Mouse (Mus musculus) stomach, postnatal 0 days (tissue): ENCODE measurements at regions not wholly inside any gene's neighbourhood (a gene's known extent, or its start where the extent isn't known, plus 50 kb on each side); places are given as distances from the start of the nearest gene placed in this dataset.

Source experiments
- ATAC-seq: fragments of 200-750 bp; cut with Nextera tagmentation; 2 replicates; pipeline ENCODE4 v1.8.0; 2017; ENCODE audit not compliant: low FRiP score, low TSS enrichment
- DNase-seq: peaks from one replicate; pipeline ENCODE4 v3.0.0-alpha.2; 2016; ENCODE audit warnings: low spot score
- H3K27ac ChIP-seq: fragments of 300-500 bp; sonication (generic); replicated peaks from 2 replicates; pipeline ENCODE4 v1.5.1; 2014; ENCODE audit warnings: mild to moderate bottlenecking, control low read depth
- H3K27me3 ChIP-seq: fragments of 300-500 bp; sonication (generic); 2 replicates; pipeline ENCODE4 v1.6.1; 2014; ENCODE audit warnings: low read length; ENCODE audit not compliant: control insufficient read depth, insufficient read depth
- H3K36me3 ChIP-seq: fragments of 300-500 bp; sonication (generic); 2 replicates; pipeline ENCODE4 v1.6.1; 2014; ENCODE audit warnings: low read length, mixed read lengths; ENCODE audit not compliant: control insufficient read depth, insufficient read depth
- H3K4me1 ChIP-seq: fragments of 300-500 bp; sonication (generic); replicated peaks from 2 replicates; pipeline ENCODE4 v1.6.1; 2014; ENCODE audit warnings: antibody characterized with exemption; ENCODE audit not compliant: control insufficient read depth, insufficient read depth
- H3K4me2 ChIP-seq: fragments of 300-500 bp; sonication (generic); replicated peaks from 2 replicates; pipeline ENCODE4 v1.6.1; 2014; ENCODE audit warnings: low read depth, mild to moderate bottlenecking, control low read depth, moderate library complexity
- H3K4me3 ChIP-seq: fragments of 300-500 bp; sonication (generic); 2 replicates; pipeline ENCODE4 v1.5.1; 2014; ENCODE audit warnings: low read depth, low read length, control low read depth
- H3K9ac ChIP-seq: fragments of 300-500 bp; sonication (generic); 2 replicates; pipeline ENCODE4 v1.6.1; 2014; ENCODE audit warnings: mild to moderate bottlenecking, low read length, control low read depth, mixed read lengths
- H3K9me3 ChIP-seq: fragments of 300-500 bp; sonication (generic); 2 replicates; pipeline ENCODE4 v1.6.1; 2016; ENCODE audit warnings: low read length; ENCODE audit not compliant: control insufficient read depth
- CTCF ChIP-seq: IDR thresholded peaks from 2 replicates; pipeline ENCODE4 v1.5.1; 2016; ENCODE audit warnings: antibody characterized with exemption, low read depth, mild to moderate bottlenecking, moderate library complexity
- EP300 ChIP-seq: optimal IDR thresholded peaks from 2 replicates; pipeline ENCODE3; 2016; ENCODE audit warnings: antibody characterized with exemption
- WGBS: fragments of 180-500 bp; shearing (Covaris S2); extraction: QIAGEN DNeasy Blood & Tissue Kit; methylation state at CpG from one replicate; pipeline ENCODE4 v1.1.7; 2014; 5-methylcytosine and 5-hydroxymethylcytosine counted together

GRCm38 (mm10) chr16:76216184-76216583 is 157.4 kb downstream of the Nrip1 start:
- TF ChIP-seq EP300 (no peak), CTCF (no peak)
- no peaks in the 10 kb centered on the region for H3K9me3 ChIP-seq
- no peak overlapping the region for H3K4me3 ChIP-seq
- H3K27ac ChIP-seq: no peak overlapping the region
- H3K9ac ChIP-seq: no peak overlapping the region
- no peak for ATAC-seq
- no peak for DNase-seq
- no peak overlapping the region for H3K4me2 ChIP-seq
- no peaks in the 10 kb centered on the region for H3K36me3 ChIP-seq
- H3K4me1 ChIP-seq: no peaks in the 10 kb centered on the region
- WGBS: 12% methylated on average over 8 of the region's 9 CpGs
- no peaks in the 10 kb centered on the region for H3K27me3 ChIP-seq

- ATAC-seq (no peak), DNase-seq (no peak)
- no peak overlapping the region for H3K27ac ChIP-seq
- no peak for TF ChIP-seq EP300
- TF ChIP-seq CTCF: no peak
- no peaks in the 10 kb centered on the region for H3K4me1 ChIP-seq
- no peaks in the 10 kb centered on the region for H3K9me3 ChIP-seq
- H3K4me3 ChIP-seq: no peak overlapping the region
- H3K4me2 ChIP-seq: no peak overlapping the region
- no peak overlapping the region for H3K9ac ChIP-seq
- no peaks in the 10 kb centered on the region for H3K27me3 ChIP-seq
- H3K36me3 ChIP-seq: no peaks in the 10 kb centered on the region
- 54% methylated on average over 5 of the region's 5 CpGs for WGBS
Measured at GRCm38 (mm10) chr16:76215558-76215957, 158.1 kb downstream of the Nrip1 start.

- Histone ChIP-seq H3K4me3 (no peak overlapping the region), H3K27me3 (no peaks in the 10 kb centered on the region), H3K9ac (no peak overlapping the region), H3K36me3 (no peaks in the 10 kb centered on the region), H3K4me2 (no peak overlapping the region), H3K9me3 (no peaks in the 10 kb centered on the region), H3K27ac (no peak overlapping the region), H3K4me1 (no peaks in the 10 kb centered on the region)
- WGBS: 27% methylated on average over 11 of the region's 11 CpGs
- peak; percentile 63 for ATAC-seq
- peak; percentile 40 for DNase-seq
- TF ChIP-seq CTCF (peak; percentile 66), EP300 (no peak)
Measured at GRCm38 (mm10) chr16:76201773-76202571, 171.7 kb downstream of the Nrip1 start.

- Histone ChIP-seq H3K4me1 (no peaks in the 10 kb centered on the region), H3K36me3 (no peaks in the 10 kb centered on the region), H3K27ac (no peak overlapping the region), H3K4me2 (no peak overlapping the region), H3K4me3 (no peak overlapping the region), H3K27me3 (no peaks in the 10 kb centered on the region), H3K9ac (no peak overlapping the region), H3K9me3 (no peaks in the 10 kb centered on the region)
- 36% methylated on average over 9 of the region's 9 CpGs for WGBS
- DNase-seq (no peak), ATAC-seq (0 out of 2 replicates have a peak, but pooled peaks have one; percentile 21)
- TF ChIP-seq EP300 (no peak), CTCF (no peak)
Measured at GRCm38 (mm10) chr16:76200801-76201728, 172.6 kb downstream of the Nrip1 start.

- H3K27me3 ChIP-seq: no peaks in the 10 kb centered on the region
- no peak overlapping the region for H3K9ac ChIP-seq
- no peaks in the 10 kb centered on the region for H3K4me1 ChIP-seq
- ATAC-seq (no peak), DNase-seq (peak; percentile 41)
- H3K27ac ChIP-seq: no peak overlapping the region
- no peaks in the 10 kb centered on the region for H3K9me3 ChIP-seq
- H3K4me3 ChIP-seq: no peak overlapping the region
- no peaks in the 10 kb centered on the region for H3K36me3 ChIP-seq
- WGBS: 51% methylated on average over 3 of the region's 3 CpGs
- H3K4me2 ChIP-seq: no peak overlapping the region
- peak; percentile 64 for TF ChIP-seq CTCF
- TF ChIP-seq EP300: no peak
Measured at GRCm38 (mm10) chr16:76200268-76200667, 173.4 kb downstream of the Nrip1 start.

GRCm38 (mm10) chr16:76199006-76199405 is 174.6 kb downstream of the Nrip1 start:
- Histone ChIP-seq H3K4me3 (no peak overlapping the region), H3K9ac (no peak overlapping the region), H3K27ac (no peak overlapping the region), H3K9me3 (no peaks in the 10 kb centered on the region), H3K4me2 (no peak overlapping the region), H3K27me3 (no peaks in the 10 kb centered on the region), H3K36me3 (no peaks in the 10 kb centered on the region), H3K4me1 (no peaks in the 10 kb centered on the region)
- DNase-seq (no peak), ATAC-seq (no peak)
- TF ChIP-seq EP300 (no peak), CTCF (no peak)
- WGBS: 84% methylated on average over 3 of the region's 3 CpGs
